Mouse (Mus musculus) myocyte (in vitro differentiated cells): ENCODE measurements around the gene Map3k1.

Experiments used
- CEBPB ChIP-seq: IDR thresholded peaks from 2 replicates; pipeline ENCODE4 v1.6.1; 2011; ENCODE audit warnings: mild to moderate bottlenecking, moderate library complexity; ENCODE audit not compliant: poor library complexity, insufficient read depth, severe bottlenecking
- E2F4 ChIP-seq: IDR thresholded peaks from one replicate; pipeline ENCODE4 v1.6.1; 2011; ENCODE audit warnings: mild to moderate bottlenecking, control low read depth, moderate library complexity; ENCODE audit not compliant: insufficient read depth
- MAX ChIP-seq: IDR thresholded peaks from one replicate; pipeline ENCODE4 v1.6.1; 2011; ENCODE audit warnings: low read depth, mild to moderate bottlenecking, control low read depth
- MYOD1 ChIP-seq, 3 experiments: IDR thresholded peaks; one replicate each; pipeline ENCODE4 v1.6.1; 2011; ENCODE audit warnings: control low read depth in 2 of 3, low read depth in 2 of 3, mild to moderate bottlenecking in 2 of 3, moderate library complexity in 1 of 3; ENCODE audit not compliant: insufficient read length in 2 of 3, control insufficient read depth in 1 of 3
- MYOG ChIP-seq, 3 experiments: IDR thresholded peaks; one replicate each; pipeline ENCODE4 v1.6.1; 2011; ENCODE audit warnings: control low read depth in 2 of 3, low read depth in 2 of 3, mild to moderate bottlenecking in 2 of 3; ENCODE audit not compliant: insufficient read length in 2 of 3, control insufficient read depth in 1 of 3, insufficient read depth in 1 of 3
- POLR2A ChIP-seq: IDR thresholded peaks from one replicate; pipeline ENCODE4 v1.6.1; 2011; ENCODE audit warnings: low read depth, mild to moderate bottlenecking, control low read depth, moderate library complexity; ENCODE audit not compliant: insufficient read length
- POLR2AphosphoS2 ChIP-seq: IDR thresholded peaks from one replicate; pipeline ENCODE4 v1.6.1; 2011; ENCODE audit warnings: low read depth, control low read depth; ENCODE audit not compliant: insufficient read length
- REST ChIP-seq: IDR thresholded peaks from one replicate; pipeline ENCODE4 v1.6.1; 2011; ENCODE audit warnings: mild to moderate bottlenecking, control low read depth, moderate library complexity; ENCODE audit not compliant: insufficient read depth, insufficient read length
- SRF ChIP-seq: IDR thresholded peaks from one replicate; pipeline ENCODE4 v1.6.1; 2011; ENCODE audit warnings: low read depth; ENCODE audit not compliant: control insufficient read depth, insufficient read length
- TCF12 ChIP-seq: IDR thresholded peaks from one replicate; pipeline ENCODE4 v1.6.1; 2011; ENCODE audit warnings: mild to moderate bottlenecking, control low read depth; ENCODE audit not compliant: poor library complexity, insufficient read depth, severe bottlenecking
- TCF3 ChIP-seq: IDR thresholded peaks from one replicate; pipeline ENCODE4 v1.6.1; 2011; ENCODE audit warnings: low read depth, control low read depth; ENCODE audit not compliant: insufficient read length
- USF1 ChIP-seq: IDR thresholded peaks from one replicate; pipeline ENCODE4 v1.6.1; 2011; ENCODE audit warnings: low read depth, mild to moderate bottlenecking, control low read depth, moderate library complexity

DNA sequence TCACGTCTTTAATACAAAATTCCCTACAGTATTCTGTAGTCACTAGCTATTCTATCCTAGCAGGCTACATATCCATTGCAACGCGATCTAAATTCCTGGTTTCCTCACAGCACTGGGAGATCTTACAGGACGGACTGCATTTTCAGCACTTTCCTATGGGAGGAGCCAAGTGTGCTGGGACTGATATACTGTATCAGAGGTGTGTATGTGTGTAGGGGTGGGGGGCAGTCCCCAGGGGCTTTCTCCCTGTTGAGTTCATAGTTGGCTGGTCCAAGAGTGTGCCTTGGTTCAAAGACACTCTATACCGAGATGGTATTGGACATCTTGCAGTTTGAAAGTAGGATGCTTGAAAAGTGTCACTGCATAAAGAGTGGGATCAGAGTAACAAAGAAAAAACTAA is 29.3 kb downstream of the Map3k1 start:
- TF ChIP-seq POLR2A (no peak), USF1 (no peak), E2F4 (no peak), CEBPB (no peak), POLR2AphosphoS2 (no peak), MYOG (IDR thresholded peaks at IDR 0.05; ENCODE audit: control insufficient read depth in 1 of 3, insufficient read depth in 1 of 3, insufficient read length in 2 of 3, low read depth in 2 of 3) (no peak), MAX (no peak), TCF12 (no peak), SRF (no peak), REST (no peak), MYOD1 (IDR thresholded peaks at IDR 0.05; ENCODE audit: control insufficient read depth in 1 of 3, insufficient read length in 2 of 3, low read depth in 2 of 3) (no peak), TCF3 (no peak)
